Mouse (Mus musculus) urinary bladder, postnatal 10 days (tissue): ENCODE results near the gene Pou2af1.

Experiments used
- DNase-seq: peaks from one replicate; pipeline ENCODE4 v3.0.0; 2022; ENCODE audit warnings: low spot score

The Pou2af1 gene

GRCm38 (mm10) chr9:51230701-51231389 is 17.3 kb downstream of the Pou2af1 start:
- DNase-seq = no peak

- DNase-seq = no peak
Observed at GRCm38 (mm10) chr9:51232163-51232562, 18.7 kb downstream of the Pou2af1 start.

GRCm38 (mm10) chr9:51238741-51239385 is 25.4 kb downstream of the Pou2af1 start:
- no peak for DNase-seq

GRCm38 (mm10) chr9:51256780-51257502 is 43.4 kb downstream of the Pou2af1 start:
- DNase-seq = no peak

GRCm38 (mm10) chr9:51258426-51258825 is 44.9 kb downstream of the Pou2af1 start:
- DNase-seq = no peak

- no peak for DNase-seq
Observed at GRCm38 (mm10) chr9:51268852-51269251, 55.3 kb downstream of the Pou2af1 start.

GRCm38 (mm10) chr9:51271073-51271472 is 57.6 kb downstream of the Pou2af1 start:
- DNase-seq = no peak

GRCm38 (mm10) chr9:51272102-51272501 is 58.6 kb downstream of the Pou2af1 start:
- DNase-seq = no peak

- DNase-seq = no peak
Observed at GRCm38 (mm10) chr9:51273581-51274154, 60.2 kb downstream of the Pou2af1 start.

- DNase-seq = no peak
Observed at GRCm38 (mm10) chr9:51274678-51275077, 61.2 kb downstream of the Pou2af1 start.

- DNase-seq = no peak
Observed at GRCm38 (mm10) chr9:51277834-51278498, 64.5 kb downstream of the Pou2af1 start.

- peak; percentile 33 for DNase-seq
Observed at GRCm38 (mm10) chr9:51278500-51279381, 65.2 kb downstream of the Pou2af1 start, which contains the start of gene Colca2. Gene Colca2, minus strand, starts transcription at chr9:51278569.

GRCm38 (mm10) chr9:51286079-51286478 is 72.6 kb downstream of the Pou2af1 start:
- no peak for DNase-seq
